Mouse (Mus musculus) adrenal gland, adult 18-20 months (tissue): ENCODE measurements around the gene Kcnh4. TPM values are rescaled to one million over a fixed set of nuclear protein-coding genes. Genes with fewer than 3 reads are reported as not detected.

Source experiments
- DNase-seq, 2 experiments: peaks; one replicate each; pipeline ENCODE4 v3.0.0; 2021 to 2022; ENCODE audit warnings: low spot score in 2 of 2
- total RNA-seq, 2 experiments: library from RNA; stranded (reverse); gene quantifications; 1 replicate in 1 of 2; 2 replicates in 1 of 2; pipeline ENCODE4 v1.2.3; 2021

Gene Kcnh4
- total RNA-seq, 2 experiments from 2014 or later: 0.10 to 0.16 TPM

GRCm38 (mm10) chr11:100713174-100713573, 46.6 kb downstream of the Kcnh4 start:
- DNase-seq: no peak

GRCm38 (mm10) chr11:100711783-100712615, 47.7 kb downstream of the Kcnh4 start, which contains the start of gene Kat2a:
Gene Kat2a, minus strand, starts transcription at chr11:100712465.
- peak; percentile 80 to 85 for DNase-seq

GRCm38 (mm10) chr11:100710977-100711376, 48.8 kb downstream of the Kcnh4 start:
- no peak for DNase-seq

GRCm38 (mm10) chr11:100710528-100710927, 49.2 kb downstream of the Kcnh4 start:
- no peak for DNase-seq

- DNase-seq: no peak
Observed at GRCm38 (mm10) chr11:100709201-100709810, 50.4 kb downstream of the Kcnh4 start.

GRCm38 (mm10) chr11:100705095-100705747, 54.5 kb downstream of the Kcnh4 start:
- no peak for DNase-seq

GRCm38 (mm10) chr11:100703851-100704531, 55.8 kb downstream of the Kcnh4 start, which contains the start of gene Dhx58:
Gene Dhx58, minus strand, starts transcription at chr11:100704271.
- DNase-seq: no peak

- DNase-seq: no peak
Observed at GRCm38 (mm10) chr11:100703366-100703765, 56.4 kb downstream of the Kcnh4 start.

GRCm38 (mm10) chr11:100702906-100703305, 56.8 kb downstream of the Kcnh4 start:
- DNase-seq: no peak

GRCm38 (mm10) chr11:100702081-100702851, 57.5 kb downstream of the Kcnh4 start:
- DNase-seq: peak in 1 of 2 experiments; percentile 61

- peak; percentile 73 to 75 for DNase-seq
Observed at GRCm38 (mm10) chr11:100701301-100701700, 58.4 kb downstream of the Kcnh4 start.

- DNase-seq: no peak
Observed at GRCm38 (mm10) chr11:100700710-100701109, 59.0 kb downstream of the Kcnh4 start.

GRCm38 (mm10) chr11:100697921-100698320, 61.8 kb downstream of the Kcnh4 start:
- peak in 1 of 2 experiments; percentile 42 for DNase-seq

GRCm38 (mm10) chr11:100694926-100695325, 64.8 kb downstream of the Kcnh4 start:
- DNase-seq: peak; percentile 88

- DNase-seq: no peak
Observed at GRCm38 (mm10) chr11:100693154-100693553, 66.6 kb downstream of the Kcnh4 start.

GRCm38 (mm10) chr11:100692164-100692616, 67.6 kb downstream of the Kcnh4 start, which contains the start of gene Zfp385c:
Gene Zfp385c, minus strand, starts transcription at chr11:100692455.
- DNase-seq: no peak

GRCm38 (mm10) chr11:100690389-100690788, 69.4 kb downstream of the Kcnh4 start:
- no peak for DNase-seq
